Mouse (Mus musculus) kidney, embryonic 15.5 days (tissue): ENCODE data around the gene Abr. TPM values are rescaled to one million over a fixed set of nuclear protein-coding genes. Genes with fewer than 3 reads are reported as not detected.
A peak's percentile ranks its signal among the peaks of the same experiment; 100 is the strongest.

Experiments used
- ATAC-seq: fragments of 200-750 bp; cut with Nextera tagmentation; replicated peaks from 2 replicates; pipeline ENCODE4 v1.8.0; 2017; ENCODE audit warnings: moderate TSS enrichment; ENCODE audit not compliant: low FRiP score
- H3K27ac ChIP-seq: fragments of 300-500 bp; sonication (generic); 2 replicates; pipeline ENCODE4 v1.5.1; 2015; ENCODE audit warnings: mild to moderate bottlenecking, inconsistent platforms
- H3K27me3 ChIP-seq: fragments of 300-500 bp; sonication (generic); 2 replicates; pipeline ENCODE4 v1.6.1; 2015; ENCODE audit warnings: inconsistent platforms
- H3K36me3 ChIP-seq: fragments of 300-500 bp; sonication (generic); 2 replicates; pipeline ENCODE4 v1.6.1; 2015; ENCODE audit warnings: inconsistent platforms
- H3K4me1 ChIP-seq: fragments of 300-500 bp; sonication (generic); 2 replicates; pipeline ENCODE4 v1.6.1; 2015; ENCODE audit warnings: inconsistent platforms
- H3K4me2 ChIP-seq: fragments of 300-500 bp; sonication (generic); 2 replicates; pipeline ENCODE4 v1.6.1; 2015; ENCODE audit warnings: moderate library complexity, mild to moderate bottlenecking, inconsistent platforms
- H3K4me3 ChIP-seq: fragments of 300-500 bp; sonication (generic); replicated peaks from 2 replicates; pipeline ENCODE4 v1.5.1; 2015; ENCODE audit warnings: mild to moderate bottlenecking, inconsistent platforms
- H3K9ac ChIP-seq: fragments of 300-500 bp; sonication (generic); 2 replicates; pipeline ENCODE4 v1.6.1; 2015; ENCODE audit warnings: mild to moderate bottlenecking, inconsistent platforms
- H3K9me3 ChIP-seq: fragments of 300-500 bp; sonication (generic); replicated peaks from 2 replicates; pipeline ENCODE4 v1.6.1; 2016; ENCODE audit warnings: inconsistent platforms
- WGBS: fragments of 180-500 bp; shearing (Covaris S2); methylation state at CpG from one replicate; pipeline ENCODE4 v1.1.7; 2015; ENCODE audit warnings: mixed read lengths; 5-methylcytosine and 5-hydroxymethylcytosine counted together
- polyA plus RNA-seq: library from polyadenylated mRNA; unstranded; fragments of >200 nt; fragmentation: Nextera tagmentation; extraction: Ambion mirVana; gene quantifications from 2 replicates; pipeline ENCODE4 v1.2.1, GENCODE M21; 2015

Gene Abr
- polyA plus RNA-seq, 1 experiment from 2014 or later: 48.3 TPM

GRCm38 (mm10) chr11:76436009-76436408, 186.1 kb downstream of the Abr start:
- Histone ChIP-seq H3K4me1 (peaks cover 37% of the 10 kb centered on the region), H3K9ac (no peak overlapping the region), H3K27me3 (no peaks in the 10 kb centered on the region), H3K9me3 (no peaks in the 10 kb centered on the region), H3K27ac (no peak overlapping the region), H3K36me3 (peaks cover 43% of the 10 kb centered on the region), H3K4me2 (peak overlapping the region; percentile 62; the same call in 1 of the 2 replicates), H3K4me3 (peak overlapping the region; percentile 41; the same call in 1 of the 2 replicates)
- ATAC-seq: no peak
- 83% methylated on average over 5 of the region's 5 CpGs for WGBS

- no peak for ATAC-seq
- no peaks in the 10 kb centered on the region for H3K27me3 ChIP-seq
- no peak overlapping the region for H3K4me3 ChIP-seq
- no peak overlapping the region for H3K9ac ChIP-seq
- 0 out of 2 replicates have a peak overlapping the region, but pooled peaks have one; percentile 10 for H3K27ac ChIP-seq
- 47% methylated on average over 6 of the region's 6 CpGs for WGBS
- no peaks in the 10 kb centered on the region for H3K9me3 ChIP-seq
- H3K36me3 ChIP-seq: peaks cover 34% of the 10 kb centered on the region
- H3K4me2 ChIP-seq: no peak overlapping the region
- H3K4me1 ChIP-seq: no peaks in the 10 kb centered on the region
Measured at GRCm38 (mm10) chr11:76429966-76430631, 192.0 kb downstream of the Abr start.

- WGBS: 66% methylated on average over 7 of the region's 7 CpGs
- Histone ChIP-seq H3K36me3 (peaks cover 40% of the 10 kb centered on the region), H3K27me3 (no peaks in the 10 kb centered on the region), H3K4me3 (no peak overlapping the region), H3K9ac (no peak overlapping the region), H3K4me2 (no peak overlapping the region), H3K27ac (0 out of 2 replicates have a peak overlapping the region, but pooled peaks have one; percentile 10), H3K9me3 (no peaks in the 10 kb centered on the region), H3K4me1 (no peaks in the 10 kb centered on the region)
- ATAC-seq: no peak
Measured at GRCm38 (mm10) chr11:76429556-76429955, 192.6 kb downstream of the Abr start.

GRCm38 (mm10) chr11:76429046-76429445, 193.1 kb downstream of the Abr start:
- Histone ChIP-seq H3K27me3 (no peaks in the 10 kb centered on the region), H3K36me3 (peaks cover 42% of the 10 kb centered on the region), H3K4me2 (no peak overlapping the region), H3K27ac (no peak overlapping the region), H3K9me3 (no peaks in the 10 kb centered on the region), H3K9ac (no peak overlapping the region), H3K4me3 (no peak overlapping the region), H3K4me1 (no peaks in the 10 kb centered on the region)
- WGBS: 66% methylated on average over 4 of the region's 4 CpGs
- ATAC-seq: no peak

GRCm38 (mm10) chr11:76427781-76428180, 194.3 kb downstream of the Abr start:
- 69% methylated on average over 3 of the region's 3 CpGs for WGBS
- ATAC-seq: no peak
- Histone ChIP-seq H3K4me2 (no peak overlapping the region), H3K4me3 (no peak overlapping the region), H3K9me3 (no peaks in the 10 kb centered on the region), H3K36me3 (peaks cover 43% of the 10 kb centered on the region), H3K9ac (no peak overlapping the region), H3K27ac (no peak overlapping the region), H3K27me3 (no peaks in the 10 kb centered on the region), H3K4me1 (no peaks in the 10 kb centered on the region)

- no peaks in the 10 kb centered on the region for H3K9me3 ChIP-seq
- H3K4me2 ChIP-seq: no peak overlapping the region
- WGBS: 77% methylated on average over 6 of the region's 6 CpGs
- H3K4me3 ChIP-seq: no peak overlapping the region
- no peaks in the 10 kb centered on the region for H3K4me1 ChIP-seq
- H3K9ac ChIP-seq: no peak overlapping the region
- peaks cover 52% of the 10 kb centered on the region for H3K36me3 ChIP-seq
- no peaks in the 10 kb centered on the region for H3K27me3 ChIP-seq
- no peak for ATAC-seq
- H3K27ac ChIP-seq: no peak overlapping the region
Measured at GRCm38 (mm10) chr11:76425749-76426148, 196.4 kb downstream of the Abr start.

GRCm38 (mm10) chr11:76420896-76421295, 201.2 kb downstream of the Abr start:
- H3K36me3 ChIP-seq: peaks cover 98% of the 10 kb centered on the region
- no peaks in the 10 kb centered on the region for H3K4me1 ChIP-seq
- H3K27ac ChIP-seq: no peak overlapping the region
- no peaks in the 10 kb centered on the region for H3K9me3 ChIP-seq
- no peak for ATAC-seq
- no peak overlapping the region for H3K9ac ChIP-seq
- 77% methylated on average over 4 of the region's 4 CpGs for WGBS
- H3K4me3 ChIP-seq: no peak overlapping the region
- H3K27me3 ChIP-seq: no peaks in the 10 kb centered on the region
- no peak overlapping the region for H3K4me2 ChIP-seq

- ATAC-seq: no peak
- no peak overlapping the region for H3K4me2 ChIP-seq
- H3K27ac ChIP-seq: no peak overlapping the region
- no peak overlapping the region for H3K4me3 ChIP-seq
- H3K36me3 ChIP-seq: peaks cover 98% of the 10 kb centered on the region
- no peak overlapping the region for H3K9ac ChIP-seq
- H3K27me3 ChIP-seq: no peaks in the 10 kb centered on the region
- no peaks in the 10 kb centered on the region for H3K4me1 ChIP-seq
- 65% methylated on average over 4 of the region's 4 CpGs for WGBS
- H3K9me3 ChIP-seq: no peaks in the 10 kb centered on the region
Measured at GRCm38 (mm10) chr11:76419179-76419578, 202.9 kb downstream of the Abr start.

GRCm38 (mm10) chr11:76418423-76418822, 203.7 kb downstream of the Abr start:
- Histone ChIP-seq H3K36me3 (peaks cover 98% of the 10 kb centered on the region), H3K9me3 (no peaks in the 10 kb centered on the region), H3K9ac (no peak overlapping the region), H3K27me3 (no peaks in the 10 kb centered on the region), H3K4me2 (no peak overlapping the region), H3K27ac (no peak overlapping the region), H3K4me1 (no peaks in the 10 kb centered on the region), H3K4me3 (no peak overlapping the region)
- no peak for ATAC-seq
- WGBS: 86% methylated on average over 8 of the region's 8 CpGs

GRCm38 (mm10) chr11:76415985-76416384, 206.1 kb downstream of the Abr start:
- 40% methylated on average over 2 of the region's 2 CpGs for WGBS
- no peak overlapping the region for H3K27ac ChIP-seq
- no peaks in the 10 kb centered on the region for H3K27me3 ChIP-seq
- H3K4me3 ChIP-seq: no peak overlapping the region
- H3K4me2 ChIP-seq: no peak overlapping the region
- H3K9me3 ChIP-seq: no peaks in the 10 kb centered on the region
- H3K4me1 ChIP-seq: no peaks in the 10 kb centered on the region
- ATAC-seq: no peak
- H3K36me3 ChIP-seq: peaks cover 95% of the 10 kb centered on the region
- no peak overlapping the region for H3K9ac ChIP-seq

GRCm38 (mm10) chr11:76415001-76415400, 207.1 kb downstream of the Abr start:
- 87% methylated on average over 4 of the region's 4 CpGs for whole genome bisulfite sequencing
- no peak for ATAC-seq
- peaks cover 91% of the 10 kb centered on the region for H3K36me3 ChIP-seq

GRCm38 (mm10) chr11:76413202-76413601, 208.9 kb downstream of the Abr start:
- WGBS: 75% methylated on average over 4 of the region's 4 CpGs
- no peak overlapping the region for H3K4me2 ChIP-seq
- H3K36me3 ChIP-seq: peaks cover 82% of the 10 kb centered on the region
- H3K4me3 ChIP-seq: no peak overlapping the region
- no peak overlapping the region for H3K9ac ChIP-seq
- no peaks in the 10 kb centered on the region for H3K9me3 ChIP-seq
- no peak overlapping the region for H3K27ac ChIP-seq
- no peaks in the 10 kb centered on the region for H3K27me3 ChIP-seq
- ATAC-seq: no peak
- peaks cover 5% of the 10 kb centered on the region for H3K4me1 ChIP-seq

More at GRCm38 (mm10) chr11:76415001-76415400, 207.1 kb downstream of the Abr start:
- Histone ChIP-seq H3K9me3 (no peaks in the 10 kb centered on the region), H3K27me3 (no peaks in the 10 kb centered on the region), H3K4me2 (no peak overlapping the region), H3K4me1 (no peaks in the 10 kb centered on the region), H3K9ac (no peak overlapping the region), H3K4me3 (no peak overlapping the region), H3K27ac (no peak overlapping the region)

GRCm38 (mm10) chr11:76410826-76411225, 211.3 kb downstream of the Abr start:
- no peak overlapping the region for H3K4me2 ChIP-seq
- no peak overlapping the region for H3K27ac ChIP-seq
- WGBS: 77% methylated on average over 12 of the region's 12 CpGs
- H3K9ac ChIP-seq: no peak overlapping the region
- H3K27me3 ChIP-seq: no peaks in the 10 kb centered on the region
- no peaks in the 10 kb centered on the region for H3K9me3 ChIP-seq
- H3K36me3 ChIP-seq: peaks cover 58% of the 10 kb centered on the region
- ATAC-seq: no peak
- peaks cover 12% of the 10 kb centered on the region for H3K4me1 ChIP-seq
- no peak overlapping the region for H3K4me3 ChIP-seq
